Mouse (Mus musculus): ENCODE measurements at regions not wholly inside any gene's neighbourhood (a gene's known extent, or its start where the extent isn't known, plus 50 kb on each side); places are given as distances from the start of the nearest gene placed in this dataset.
A peak's percentile ranks its signal among the peaks of the same experiment; 100 is the strongest.
"Not testable (repeated sequence)": the region's sequence is repeated elsewhere in the genome, so short reads cannot be mapped to it uniquely, and the experiment has no call there.

DNA sequence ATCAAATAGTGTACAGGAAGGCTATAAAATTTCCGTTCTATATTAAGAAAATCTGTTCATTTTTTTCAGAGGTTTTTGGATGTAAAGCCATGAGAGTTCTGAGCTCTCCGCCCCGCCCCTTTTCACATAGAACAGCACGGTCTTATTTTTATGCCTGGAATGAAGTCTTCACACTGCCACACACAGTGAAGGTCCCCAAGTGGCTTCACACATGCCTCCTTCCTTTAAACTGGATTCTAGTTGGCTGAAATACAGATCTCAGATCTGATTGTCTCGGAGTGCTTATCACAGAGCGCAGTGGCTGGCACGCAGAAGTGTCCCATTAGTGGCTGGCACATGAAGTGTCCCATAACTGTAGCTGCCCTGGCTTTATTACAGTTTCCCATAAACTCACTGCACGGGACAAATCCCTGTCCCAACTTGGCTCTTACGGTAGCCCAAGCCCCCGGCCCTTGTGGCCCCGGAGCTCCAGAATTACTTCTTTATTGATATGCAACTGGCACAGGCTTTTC lies 122.3 kb upstream of the Nebl start:
- H3K27me3 ChIP-seq (ENCODE audit: insufficient read depth, low read length) = no peaks in the 10 kb centered on the region
- no peak overlapping the region for H3K4me2 ChIP-seq (replicated peaks; ENCODE audit: low read depth, low read length)
- H3K9ac ChIP-seq (replicated peaks; ENCODE audit: low read length) = no peak overlapping the region
- no peaks in the 10 kb centered on the region for H3K36me3 ChIP-seq (ENCODE audit: insufficient read depth, low read length)
- H3K4me3 ChIP-seq (ENCODE audit: low read length) = no peak overlapping the region
- H3K27ac ChIP-seq (ENCODE audit: low read length) = no peak overlapping the region
- peaks cover 23% of the 10 kb centered on the region for H3K4me1 ChIP-seq (ENCODE audit: insufficient read depth, low read length)
- 48% methylated on average over 11 of the region's 11 CpGs for WGBS
- peak; percentile 56 for ATAC-seq (ENCODE audit: low FRiP score, low TSS enrichment)
- no peaks in the 10 kb centered on the region for H3K9me3 ChIP-seq (ENCODE audit: low read length)

- 0 out of 2 replicates have a peak, but pooled peaks have one; percentile 46 for ATAC-seq (ENCODE audit: low FRiP score, low TSS enrichment)
- Histone ChIP-seq H3K27me3 (ENCODE audit: insufficient read depth, low read length) (no peaks in the 10 kb centered on the region), H3K4me3 (ENCODE audit: low read length) (peak overlapping the region; percentile 20), H3K36me3 (ENCODE audit: insufficient read depth, low read length) (no peaks in the 10 kb centered on the region), H3K4me1 (ENCODE audit: insufficient read depth, low read length) (peaks cover 18% of the 10 kb centered on the region), H3K9ac (replicated peaks; ENCODE audit: low read length) (0 out of 2 replicates have a peak overlapping the region, but pooled peaks have one; percentile 17), H3K9me3 (ENCODE audit: low read length) (no peaks in the 10 kb centered on the region), H3K27ac (ENCODE audit: low read length) (no peak overlapping the region), H3K4me2 (replicated peaks; ENCODE audit: low read depth, low read length) (peak overlapping the region; percentile 42)
- 10% methylated on average over 16 of the region's 16 CpGs for WGBS
Measured at GRCm38 (mm10) chr2:17852740-17853499, 121.7 kb upstream of the Nebl start.

- Histone ChIP-seq H3K4me1 (ENCODE audit: insufficient read depth, low read length) (peaks cover 14% of the 10 kb centered on the region), H3K36me3 (ENCODE audit: insufficient read depth, low read length) (no peaks in the 10 kb centered on the region), H3K9me3 (ENCODE audit: low read length) (no peaks in the 10 kb centered on the region), H3K4me2 (replicated peaks; ENCODE audit: low read depth, low read length) (no peak overlapping the region), H3K4me3 (ENCODE audit: low read length) (no peak overlapping the region), H3K27ac (ENCODE audit: low read length) (no peak overlapping the region), H3K27me3 (ENCODE audit: insufficient read depth, low read length) (no peaks in the 10 kb centered on the region), H3K9ac (replicated peaks; ENCODE audit: low read length) (no peak overlapping the region)
- WGBS = 94% methylated on average over 4 of the region's 4 CpGs
- no peak for ATAC-seq (ENCODE audit: low FRiP score, low TSS enrichment)
Measured at GRCm38 (mm10) chr2:17850741-17851140, 119.5 kb upstream of the Nebl start.

DNA sequence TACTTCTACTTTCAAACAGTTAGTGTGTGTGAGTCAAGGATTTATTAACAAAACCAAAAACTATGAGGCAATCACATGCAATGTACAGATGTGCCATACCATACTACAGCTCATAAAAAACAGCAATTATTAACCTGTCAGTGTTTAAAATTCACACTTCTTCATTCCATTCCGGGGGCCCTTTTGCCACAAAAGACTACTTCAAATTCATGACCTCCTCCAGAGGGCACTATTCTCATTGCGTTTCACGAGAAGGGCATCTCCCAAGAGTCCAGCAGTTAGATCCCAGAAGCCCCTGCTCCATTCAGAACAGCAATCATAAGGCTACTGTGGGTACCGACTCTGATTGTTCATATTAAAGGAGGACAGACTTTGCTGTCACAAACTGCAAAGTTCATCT lies 118.0 kb upstream of the Nebl start:
- H3K4me1 ChIP-seq (ENCODE audit: insufficient read depth, low read length) = peaks cover 14% of the 10 kb centered on the region
- no peaks in the 10 kb centered on the region for H3K9me3 ChIP-seq (ENCODE audit: low read length)
- no peaks in the 10 kb centered on the region for H3K27me3 ChIP-seq (ENCODE audit: insufficient read depth, low read length)
- H3K4me3 ChIP-seq (ENCODE audit: low read length) = no peak overlapping the region
- H3K27ac ChIP-seq (ENCODE audit: low read length) = no peak overlapping the region
- WGBS = 30% methylated on average over 4 of the region's 4 CpGs
- no peaks in the 10 kb centered on the region for H3K36me3 ChIP-seq (ENCODE audit: insufficient read depth, low read length)
- no peak for ATAC-seq (ENCODE audit: low FRiP score, low TSS enrichment)
- no peak overlapping the region for H3K4me2 ChIP-seq (replicated peaks; ENCODE audit: low read depth, low read length)
- no peak overlapping the region for H3K9ac ChIP-seq (replicated peaks; ENCODE audit: low read length)

GRCm38 (mm10) chr2:17845447-17846092 lies 114.3 kb upstream of the Nebl start:
- H3K9ac ChIP-seq (replicated peaks; ENCODE audit: low read length); H3K27me3 ChIP-seq (ENCODE audit: insufficient read depth, low read length); ATAC-seq (ENCODE audit: low FRiP score, low TSS enrichment); H3K4me1 ChIP-seq (ENCODE audit: insufficient read depth, low read length); H3K4me2 ChIP-seq (replicated peaks; ENCODE audit: low read depth, low read length); H3K9me3 ChIP-seq (ENCODE audit: low read length); H3K4me3 ChIP-seq (ENCODE audit: low read length); H3K36me3 ChIP-seq (ENCODE audit: insufficient read depth, low read length): not testable (repeated sequence)
- peak overlapping the region; percentile 31; the same call in 1 of the 2 replicates for H3K27ac ChIP-seq (ENCODE audit: low read length)
- WGBS = 75% methylated on average over 4 of the region's 7 CpGs

DNA sequence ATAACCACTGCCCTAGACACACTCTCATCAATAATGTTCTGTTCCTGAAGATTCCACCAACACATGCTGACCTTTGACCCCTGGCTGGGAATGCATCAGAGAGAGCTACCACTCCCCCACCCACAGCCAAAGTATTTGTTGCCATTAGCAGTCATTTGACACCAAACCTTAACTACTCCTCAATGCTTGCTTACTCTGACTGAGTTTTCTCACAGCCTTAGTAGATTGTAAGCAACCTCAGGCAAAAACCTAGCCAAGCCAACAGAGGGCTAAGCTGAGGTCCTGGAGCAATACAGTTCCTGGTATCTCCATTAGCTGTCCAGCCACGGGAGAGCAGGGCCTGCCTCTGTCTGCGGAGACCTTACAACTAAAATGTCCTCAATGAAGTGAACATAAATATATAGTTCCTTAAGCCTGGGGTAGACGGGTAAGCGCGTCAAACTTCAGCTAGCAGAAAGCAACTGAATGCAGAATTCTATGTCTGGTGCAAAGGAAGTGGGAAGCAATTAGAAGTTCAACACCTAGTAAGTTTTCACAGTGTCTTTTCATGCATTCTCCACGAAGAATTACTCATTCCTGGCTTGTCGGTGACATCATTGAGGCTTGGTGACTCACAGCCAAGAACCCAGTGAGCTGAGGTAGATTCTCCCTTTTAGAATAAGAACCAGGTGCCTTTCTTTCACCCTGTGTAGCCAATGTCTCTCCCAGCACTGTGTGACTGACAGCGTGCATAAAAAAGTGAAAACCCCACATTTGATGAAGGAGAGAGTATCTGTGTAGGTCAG lies 113.6 kb upstream of the Nebl start:
- no peak overlapping the region for H3K9ac ChIP-seq (replicated peaks; ENCODE audit: low read length)
- H3K4me3 ChIP-seq (ENCODE audit: low read length) = no peak overlapping the region
- peak; percentile 83 for ATAC-seq (ENCODE audit: low FRiP score, low TSS enrichment)
- no peak overlapping the region for H3K4me2 ChIP-seq (replicated peaks; ENCODE audit: low read depth, low read length)
- no peaks in the 10 kb centered on the region for H3K27me3 ChIP-seq (ENCODE audit: insufficient read depth, low read length)
- H3K27ac ChIP-seq (ENCODE audit: low read length) = peak overlapping the region; percentile 31
- 60% methylated on average over 8 of the region's 8 CpGs for WGBS
- H3K36me3 ChIP-seq (ENCODE audit: insufficient read depth, low read length) = no peaks in the 10 kb centered on the region
- no peaks in the 10 kb centered on the region; the same call in 1 of the 2 replicates for H3K4me1 ChIP-seq (ENCODE audit: insufficient read depth, low read length)
- no peaks in the 10 kb centered on the region for H3K9me3 ChIP-seq (ENCODE audit: low read length)

- Histone ChIP-seq H3K9ac (replicated peaks; ENCODE audit: low read length) (no peak overlapping the region), H3K36me3 (ENCODE audit: insufficient read depth, low read length) (no peaks in the 10 kb centered on the region), H3K4me2 (replicated peaks; ENCODE audit: low read depth, low read length) (no peak overlapping the region), H3K27ac (ENCODE audit: low read length) (no peak overlapping the region), H3K27me3 (ENCODE audit: insufficient read depth, low read length) (no peaks in the 10 kb centered on the region), H3K4me3 (ENCODE audit: low read length) (no peak overlapping the region), H3K9me3 (ENCODE audit: low read length) (no peaks in the 10 kb centered on the region), H3K4me1 (ENCODE audit: insufficient read depth, low read length) (no peaks in the 10 kb centered on the region; the same call in 1 of the 2 replicates)
- no peak for ATAC-seq (ENCODE audit: low FRiP score, low TSS enrichment)
- 47% methylated on average over 3 of the region's 3 CpGs for WGBS
Measured at GRCm38 (mm10) chr2:17841963-17842362, 110.7 kb upstream of the Nebl start.

DNA sequence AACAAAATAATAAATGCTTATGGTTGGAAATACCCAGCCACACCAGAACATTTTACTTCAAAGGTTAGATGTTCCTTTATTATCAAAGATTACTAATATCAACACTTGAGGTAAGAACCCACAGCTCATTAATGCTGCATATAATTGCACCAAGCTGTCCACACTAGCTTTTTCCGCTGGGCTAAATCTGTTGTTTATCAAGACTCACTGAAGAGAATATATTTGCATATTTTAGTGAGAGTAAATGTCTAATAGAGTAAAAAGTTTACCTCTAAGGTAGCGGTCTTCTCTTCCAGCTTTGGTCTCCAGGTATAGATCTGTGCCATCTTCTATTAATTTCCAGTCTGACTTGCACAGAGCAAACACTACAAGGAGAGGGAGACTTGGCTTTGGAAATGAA lies 110.3 kb upstream of the Nebl start:
- Histone ChIP-seq H3K9me3 (ENCODE audit: low read length) (no peaks in the 10 kb centered on the region), H3K4me1 (ENCODE audit: insufficient read depth, low read length) (no peaks in the 10 kb centered on the region; the same call in 1 of the 2 replicates), H3K36me3 (ENCODE audit: insufficient read depth, low read length) (no peaks in the 10 kb centered on the region), H3K4me3 (ENCODE audit: low read length) (no peak overlapping the region), H3K4me2 (replicated peaks; ENCODE audit: low read depth, low read length) (no peak overlapping the region), H3K27me3 (ENCODE audit: insufficient read depth, low read length) (no peaks in the 10 kb centered on the region), H3K27ac (ENCODE audit: low read length) (no peak overlapping the region), H3K9ac (replicated peaks; ENCODE audit: low read length) (no peak overlapping the region)
- 91% methylated on average over 2 of the region's 2 CpGs for WGBS
- no peak for ATAC-seq (ENCODE audit: low FRiP score, low TSS enrichment)

DNA sequence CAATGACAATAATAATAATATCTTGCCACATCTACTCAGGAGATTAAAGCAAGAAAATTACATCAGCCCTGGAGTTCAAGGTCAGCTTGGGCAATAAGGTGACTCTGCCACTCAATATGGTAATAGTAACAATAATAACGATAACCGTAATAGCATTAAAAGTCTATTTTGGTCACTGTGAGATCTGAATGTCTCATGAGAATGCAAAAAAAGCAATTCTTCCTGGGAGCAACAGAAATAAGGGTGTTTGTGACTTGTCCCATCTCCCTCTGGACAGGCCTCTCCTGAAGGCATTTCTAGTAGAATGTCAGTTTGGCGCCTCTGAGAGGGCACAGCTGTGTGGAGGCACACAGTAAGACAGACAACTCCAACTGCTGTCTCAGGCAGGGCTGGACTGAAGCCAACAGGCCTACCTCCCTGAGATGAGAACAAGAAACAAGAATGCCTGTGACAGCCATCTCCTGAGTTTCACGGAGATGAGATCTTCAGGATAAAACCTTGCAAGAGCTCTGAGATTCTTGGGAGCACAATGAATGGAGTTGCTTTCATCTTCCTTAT lies 109.8 kb upstream of the Nebl start:
- WGBS = 83% methylated on average over 4 of the region's 4 CpGs
- ATAC-seq (ENCODE audit: low FRiP score, low TSS enrichment) = no peak
- no peak overlapping the region for H3K4me2 ChIP-seq (replicated peaks; ENCODE audit: low read depth, low read length)
- no peak overlapping the region for H3K4me3 ChIP-seq (ENCODE audit: low read length)
- H3K4me1 ChIP-seq (ENCODE audit: insufficient read depth, low read length) = no peaks in the 10 kb centered on the region; the same call in 1 of the 2 replicates
- H3K27ac ChIP-seq (ENCODE audit: low read length) = no peak overlapping the region
- no peaks in the 10 kb centered on the region for H3K27me3 ChIP-seq (ENCODE audit: insufficient read depth, low read length)
- no peaks in the 10 kb centered on the region for H3K9me3 ChIP-seq (ENCODE audit: low read length)
- no peak overlapping the region for H3K9ac ChIP-seq (replicated peaks; ENCODE audit: low read length)
- H3K36me3 ChIP-seq (ENCODE audit: insufficient read depth, low read length) = no peaks in the 10 kb centered on the region
